12 mouse cellular contexts compared by ENCODE assay signal in the genomic region with DNA sequence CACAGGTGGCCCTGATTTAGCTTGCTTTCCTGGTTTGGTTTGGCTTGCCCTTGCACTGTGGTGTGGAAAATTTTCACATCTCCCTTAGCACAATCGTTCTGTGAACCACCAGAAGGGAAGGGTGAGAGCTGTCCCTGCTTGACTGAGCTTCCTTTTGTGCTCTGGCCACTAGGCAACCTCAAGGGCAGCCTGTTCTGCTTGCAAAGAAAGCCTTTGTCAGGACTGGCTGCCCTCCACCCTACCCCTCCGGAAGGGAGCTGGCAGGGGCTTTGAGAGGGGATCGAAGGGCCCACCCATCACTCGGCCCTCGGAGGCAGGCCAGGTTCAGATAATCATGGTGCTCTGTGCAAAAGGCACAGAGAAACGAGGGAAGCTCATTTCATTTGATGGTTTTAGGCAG. TPM values are rescaled to one million over a fixed set of nuclear protein-coding genes. Genes with fewer than 3 reads are reported as not detected.
DNase-seq lines count a peak whose midpoint lies in the region; ATAC-seq and TF ChIP-seq lines count a peak whose summit lies in the region.
"Had no signal": no experiment of that assay in that cellular context is flagged by ENCODE, and none has a peak within 500 bp of the region (broad histone marks: within the 10 kb centered on the region; RNA-seq: fewer than 3 reads in every experiment).

No protein-coding gene starts in this region.

- peak; percentile 8 for DNase-seq in forebrain, embryonic 14.5 days (ENCODE audit: low spot score)
- DNase-seq in Muller cell, postnatal 12 days (ENCODE audit: inconsistent ontology term) = peak; percentile 37
- DNase-seq in midbrain, embryonic 11.5 days (ENCODE audit: low spot score, missing footprints) = no peak
- DNase-seq in spleen, adult 18-20 months = no peak
- no peak for DNase-seq in lung, postnatal 14 days

- H3K9me3 ChIP-seq in forebrain, embryonic 14.5 days (replicated peaks; ENCODE audit: control insufficient read depth, low read length) = no peaks in the 10 kb centered on the region
- H3K9me3 ChIP-seq in forebrain, embryonic 15.5 days = no peaks in the 10 kb centered on the region
- no peaks in the 10 kb centered on the region for H3K9me3 ChIP-seq in hindbrain, embryonic 15.5 days
- H3K9me3 ChIP-seq in midbrain, embryonic 11.5 days (ENCODE audit: control insufficient read depth, low read length) = no peaks in the 10 kb centered on the region
- no peaks in the 10 kb centered on the region for H3K9me3 ChIP-seq in intestine, postnatal 0 days (ENCODE audit: control insufficient read depth)
- H3K9me3 ChIP-seq: embryonic facial prominence, embryonic 15.5 days; heart, embryonic 12.5 days; liver, embryonic 15.5 days had no signal

- H3K27me3 ChIP-seq in forebrain, embryonic 14.5 days (replicated peaks; ENCODE audit: control insufficient read depth, insufficient read depth, low read length) = no peaks in the 10 kb centered on the region
- H3K27me3 ChIP-seq in forebrain, embryonic 15.5 days = no peaks in the 10 kb centered on the region
- H3K27me3 ChIP-seq in hindbrain, embryonic 15.5 days = no peaks in the 10 kb centered on the region
- no peaks in the 10 kb centered on the region for H3K27me3 ChIP-seq in midbrain, embryonic 11.5 days (ENCODE audit: control insufficient read depth, insufficient read depth, low read length)
- no peaks in the 10 kb centered on the region for H3K27me3 ChIP-seq in intestine, postnatal 0 days (replicated peaks; ENCODE audit: control insufficient read depth, insufficient read depth, low read length)
- H3K27me3 ChIP-seq: embryonic facial prominence, embryonic 15.5 days; heart, embryonic 12.5 days; liver, embryonic 15.5 days had no signal

- no peak for TF ChIP-seq CTCF in intestine, postnatal 0 days (IDR thresholded peaks at IDR 0.05; ENCODE audit: low read depth)

- no peak overlapping the region for H3K27ac ChIP-seq in forebrain, embryonic 14.5 days (ENCODE audit: low read depth, low read length)
- no peak overlapping the region for H3K27ac ChIP-seq in forebrain, embryonic 15.5 days (replicated peaks)
- peak overlapping the region; percentile 30; the same call in 1 of the 2 replicates for H3K27ac ChIP-seq in hindbrain, embryonic 15.5 days (replicated peaks)
- peak overlapping the region; percentile 40; the same call in 1 of the 2 replicates for H3K27ac ChIP-seq in midbrain, embryonic 11.5 days (ENCODE audit: low read depth, low read length)
- H3K27ac ChIP-seq in intestine, postnatal 0 days (ENCODE audit: low read depth, low read length) = no peak overlapping the region
- H3K27ac ChIP-seq: embryonic facial prominence, embryonic 15.5 days; kidney, postnatal 0 days; liver, embryonic 15.5 days had no signal

- WGBS in forebrain, embryonic 14.5 days = 22% methylated on average over 6 of the region's 6 CpGs
- WGBS in forebrain, embryonic 15.5 days = 10% methylated on average over 6 of the region's 6 CpGs
- WGBS in hindbrain, embryonic 15.5 days = 16% methylated on average over 6 of the region's 6 CpGs
- WGBS in midbrain, embryonic 11.5 days = 16% methylated on average over 6 of the region's 6 CpGs
- WGBS in intestine, postnatal 0 days = 71% methylated on average over 6 of the region's 6 CpGs

- ATAC-seq in forebrain, embryonic 14.5 days = no peak
- no peak for ATAC-seq in forebrain, embryonic 15.5 days (replicated peaks)
- peak; percentile 81; the same call in 1 of the 2 replicates for ATAC-seq in hindbrain, embryonic 15.5 days (ENCODE audit: low FRiP score, low read depth)
- peak; percentile 74 for ATAC-seq in midbrain, embryonic 11.5 days (ENCODE audit: low FRiP score)
- ATAC-seq in intestine, postnatal 0 days = no peak

- no peaks in the 10 kb centered on the region for H3K4me1 ChIP-seq in forebrain, embryonic 14.5 days (ENCODE audit: control insufficient read depth, insufficient read depth, low read length)
- H3K4me1 ChIP-seq in forebrain, embryonic 15.5 days = no peaks in the 10 kb centered on the region
- H3K4me1 ChIP-seq in hindbrain, embryonic 15.5 days (replicated peaks) = peaks cover 12% of the 10 kb centered on the region
- peaks cover 8% of the 10 kb centered on the region for H3K4me1 ChIP-seq in midbrain, embryonic 11.5 days (ENCODE audit: control insufficient read depth, insufficient read depth, low read length)
- H3K4me1 ChIP-seq in intestine, postnatal 0 days (replicated peaks; ENCODE audit: control insufficient read depth, insufficient read depth, low read length) = 0 out of 2 replicates have a peak, but pooled peaks cover 8% of the 10 kb centered on the region

- H3K4me2 ChIP-seq in forebrain, embryonic 14.5 days (ENCODE audit: low read length) = no peak overlapping the region
- H3K4me2 ChIP-seq in forebrain, embryonic 15.5 days (replicated peaks) = no peak overlapping the region
- H3K4me2 ChIP-seq in hindbrain, embryonic 15.5 days = no peak overlapping the region
- H3K4me2 ChIP-seq in midbrain, embryonic 11.5 days = no peak overlapping the region
- no peak overlapping the region for H3K4me2 ChIP-seq in intestine, postnatal 0 days (replicated peaks; ENCODE audit: low read depth)
- H3K4me2 ChIP-seq: embryonic facial prominence, embryonic 15.5 days; heart, embryonic 12.5 days; liver, embryonic 15.5 days had no signal

- H3K9ac ChIP-seq in forebrain, embryonic 14.5 days (ENCODE audit: low read length) = no peak overlapping the region
- H3K9ac ChIP-seq in forebrain, embryonic 15.5 days (replicated peaks) = no peak overlapping the region
- no peak overlapping the region for H3K9ac ChIP-seq in hindbrain, embryonic 15.5 days
- H3K9ac ChIP-seq in midbrain, embryonic 11.5 days (ENCODE audit: low read length) = peak overlapping the region; percentile 27; the same call in 1 of the 2 replicates
- H3K9ac ChIP-seq in intestine, postnatal 0 days (ENCODE audit: low read depth, low read length) = no peak overlapping the region
- H3K9ac ChIP-seq: embryonic facial prominence, embryonic 15.5 days; heart, embryonic 12.5 days; liver, embryonic 15.5 days had no signal

- no peaks in the 10 kb centered on the region for H3K36me3 ChIP-seq in forebrain, embryonic 14.5 days (ENCODE audit: control insufficient read depth, insufficient read depth, low read length)
- no peaks in the 10 kb centered on the region for H3K36me3 ChIP-seq in forebrain, embryonic 15.5 days
- no peaks in the 10 kb centered on the region for H3K36me3 ChIP-seq in hindbrain, embryonic 15.5 days
- no peaks in the 10 kb centered on the region for H3K36me3 ChIP-seq in midbrain, embryonic 11.5 days (ENCODE audit: control insufficient read depth, insufficient read depth, low read length)
- H3K36me3 ChIP-seq in intestine, postnatal 0 days (ENCODE audit: control insufficient read depth, insufficient read depth) = no peaks in the 10 kb centered on the region
- H3K36me3 ChIP-seq: embryonic facial prominence, embryonic 15.5 days; heart, embryonic 12.5 days; liver, embryonic 15.5 days had no signal

- H3K4me3 ChIP-seq in forebrain, embryonic 14.5 days (ENCODE audit: low read depth, low read length) = no peak overlapping the region
- H3K4me3 ChIP-seq in forebrain, embryonic 15.5 days = no peak overlapping the region
- no peak overlapping the region for H3K4me3 ChIP-seq in hindbrain, embryonic 15.5 days
- no peak overlapping the region for H3K4me3 ChIP-seq in midbrain, embryonic 11.5 days (ENCODE audit: low read depth, low read length)
- H3K4me3 ChIP-seq in intestine, postnatal 0 days (ENCODE audit: low read depth, low read length) = no peak overlapping the region
- H3K4me3 ChIP-seq: embryonic facial prominence, embryonic 15.5 days; heart, embryonic 12.5 days; liver, embryonic 15.5 days had no signal

RNA-seq across cellular contexts. Expression of gene Slc5a11, which starts 4.0 kb away (rescaled TPM):
- polyA plus RNA-seq in forebrain, embryonic 14.5 days (2014; fragmentation: Nextera tagmentation; extraction: Ambion mirVana) = 0.37 TPM in 1 of 2 replicates, not detected in the other
- polyA plus RNA-seq in forebrain, embryonic 15.5 days (2015; fragmentation: Nextera tagmentation; extraction: Ambion mirVana) = 0.11 and 0.43 TPM in 2 replicates
- polyA plus RNA-seq in hindbrain, embryonic 15.5 days (2015; fragmentation: Nextera tagmentation; extraction: Ambion mirVana) = 0.38 and 0.72 TPM in 2 replicates
- polyA plus RNA-seq in midbrain, embryonic 11.5 days (2014; fragmentation: Nextera tagmentation; extraction: Ambion mirVana) = 0.07 TPM in 1 of 2 replicates, not detected in the other
- polyA plus RNA-seq in intestine, postnatal 0 days (2015; fragmentation: Nextera tagmentation; extraction: Ambion mirVana) = 25.1 and 29.0 TPM in 2 replicates

Comparison
In these comparisons a context has a peak if more than half of its experiments do, and no peak if none do; other contexts are left out.
1. ATAC-seq: peak in hindbrain, embryonic 15.5 days (single experiment) and midbrain, embryonic 11.5 days (single experiment); none in forebrain, embryonic 14.5 days (single experiment), forebrain, embryonic 15.5 days (single experiment) and intestine, postnatal 0 days (single experiment).
2. DNase-seq: peak in forebrain, embryonic 14.5 days (single experiment) and Muller cell, postnatal 12 days (single experiment); none in midbrain, embryonic 11.5 days (single experiment), spleen, adult 18-20 months (0 of 2) and lung, postnatal 14 days (single experiment).
3. H3K27ac ChIP-seq: peak in hindbrain, embryonic 15.5 days (single experiment) and midbrain, embryonic 11.5 days (single experiment); none in forebrain, embryonic 14.5 days (single experiment), forebrain, embryonic 15.5 days (single experiment) and intestine, postnatal 0 days (single experiment).
4. RNA of gene Slc5a11, which starts 4.0 kb away (polyA plus RNA-seq): 25.1 to 29.0 TPM in intestine, postnatal 0 days; 0.11 to 0.43 TPM in forebrain, embryonic 15.5 days, 0.38 to 0.72 TPM in hindbrain, embryonic 15.5 days, 0.37 TPM in forebrain, embryonic 14.5 days and 0.07 TPM in midbrain, embryonic 11.5 days; every median in the first group is over 10 times any median in the second.